Mouse (Mus musculus) embryonic facial prominence, embryonic 13.5 days (tissue): ENCODE data around the gene Sh3pxd2a. TPM values are rescaled to one million over a fixed set of nuclear protein-coding genes. Genes with fewer than 3 reads are reported as not detected.

Source experiments
- ATAC-seq: fragments of 200-750 bp; cut with Nextera tagmentation; 2 replicates; pipeline ENCODE4 v1.8.0; 2017; ENCODE audit warnings: low read depth; ENCODE audit not compliant: insufficient number of reproducible peaks, insufficient read depth, low FRiP score, low TSS enrichment
- H3K27ac ChIP-seq: fragments of 300-500 bp; sonication (generic); 2 replicates; pipeline ENCODE4 v1.5.1; 2015; ENCODE audit warnings: moderate library complexity, mild to moderate bottlenecking, inconsistent platforms
- H3K27me3 ChIP-seq: fragments of 300-500 bp; sonication (generic); 2 replicates; pipeline ENCODE4 v1.6.1; 2015; ENCODE audit warnings: mild to moderate bottlenecking, inconsistent platforms
- H3K36me3 ChIP-seq: fragments of 300-500 bp; sonication (generic); 2 replicates; pipeline ENCODE4 v1.6.1; 2015; ENCODE audit warnings: mild to moderate bottlenecking, inconsistent platforms
- H3K4me1 ChIP-seq: fragments of 300-500 bp; sonication (generic); 2 replicates; pipeline ENCODE4 v1.6.1; 2015; ENCODE audit warnings: inconsistent platforms
- H3K4me2 ChIP-seq: fragments of 300-500 bp; sonication (generic); 2 replicates; pipeline ENCODE4 v1.6.1; 2015; ENCODE audit warnings: moderate library complexity, mild to moderate bottlenecking, inconsistent platforms
- H3K4me3 ChIP-seq: fragments of 300-500 bp; sonication (generic); 2 replicates; pipeline ENCODE4 v1.5.1; 2015; ENCODE audit warnings: mild to moderate bottlenecking, inconsistent platforms
- H3K9ac ChIP-seq: fragments of 300-500 bp; sonication (generic); 2 replicates; pipeline ENCODE4 v1.6.1; 2015; ENCODE audit warnings: mild to moderate bottlenecking, inconsistent platforms
- H3K9me3 ChIP-seq: fragments of 300-500 bp; sonication (generic); 2 replicates; pipeline ENCODE4 v1.6.1; 2016; ENCODE audit warnings: inconsistent platforms
- WGBS: fragments of 180-500 bp; shearing (Covaris S2); methylation state at CpG from one replicate; pipeline ENCODE4 v1.1.7; 2015; ENCODE audit warnings: mixed read lengths; 5-methylcytosine and 5-hydroxymethylcytosine counted together
- polyA plus RNA-seq: library from polyadenylated mRNA; unstranded; fragments of >200 nt; fragmentation: Nextera tagmentation; extraction: Ambion mirVana; gene quantifications from 2 replicates; pipeline ENCODE4 v1.2.1, GENCODE M21; 2015

The Sh3pxd2a gene
- polyA plus RNA-seq = 9.4 and 10.0 TPM in 2 replicates

DNA sequence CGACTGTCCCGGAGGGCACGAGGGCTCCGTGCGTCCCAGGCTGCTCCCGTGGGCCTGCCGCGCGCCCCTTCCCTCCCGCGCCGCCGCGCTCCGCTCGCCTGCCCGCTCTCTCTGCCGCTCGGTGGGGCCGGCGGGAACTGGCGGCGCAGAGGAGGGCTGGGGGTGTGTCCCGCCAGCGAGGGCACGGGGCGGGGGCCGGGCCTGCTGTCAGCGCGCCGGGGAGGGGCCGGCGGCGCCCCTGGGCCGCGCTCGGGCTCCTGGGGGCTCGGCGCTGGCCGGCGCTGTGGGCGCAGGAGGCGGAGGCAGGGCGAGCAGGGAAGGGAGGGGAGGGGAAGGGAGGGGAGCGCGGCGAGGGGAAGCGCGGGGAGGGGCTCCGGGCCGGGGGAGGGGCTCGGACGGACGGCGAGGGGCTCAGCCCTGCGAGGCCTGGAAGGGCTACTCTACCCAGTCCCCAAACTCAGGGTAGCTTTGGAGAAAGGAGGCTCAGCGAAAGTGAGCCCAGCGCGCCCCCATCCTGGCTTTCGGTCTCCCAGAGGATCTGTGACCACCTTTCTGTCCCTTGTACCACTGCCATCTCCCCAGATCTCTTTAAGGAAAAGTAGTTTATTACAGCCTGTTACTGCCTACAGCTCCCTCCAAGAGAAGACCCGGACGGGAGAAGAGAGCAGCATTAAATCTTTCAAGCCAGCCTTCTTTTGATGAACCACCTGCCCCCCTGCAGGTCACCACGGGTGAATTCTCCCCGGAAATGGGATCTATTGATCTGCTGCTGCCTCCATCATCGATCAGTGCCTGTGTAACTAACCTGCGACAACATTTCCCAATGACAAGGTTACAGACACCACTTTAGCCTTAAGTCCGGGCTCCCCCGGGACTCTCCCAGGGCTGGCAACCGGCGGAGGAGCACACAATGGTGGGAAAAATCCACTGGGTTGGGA, at the start of gene Sh3pxd2a:
Sh3pxd2a (minus strand) TSS at position 98 of the 938 bp plus-strand sequence.
- no peaks in the 10 kb centered on the region for H3K9me3 ChIP-seq
- H3K9ac ChIP-seq = peak within 1 kb of the TSS; percentile 92
- H3K36me3 ChIP-seq = 0 out of 2 replicates have a peak, but pooled peaks cover 6% of the 10 kb centered on the region
- peak within 1 kb of the TSS; percentile 86 for H3K4me3 ChIP-seq
- H3K4me2 ChIP-seq = peak within 1 kb of the TSS; percentile 89
- H3K27ac ChIP-seq = peak within 1 kb of the TSS; percentile 91
- peak; percentile 92 for ATAC-seq
- 2% methylated on average over 46 of the region's 70 CpGs for WGBS
- H3K4me1 ChIP-seq = peaks cover 43% of the 10 kb centered on the region
- no peaks in the 10 kb centered on the region for H3K27me3 ChIP-seq

DNA sequence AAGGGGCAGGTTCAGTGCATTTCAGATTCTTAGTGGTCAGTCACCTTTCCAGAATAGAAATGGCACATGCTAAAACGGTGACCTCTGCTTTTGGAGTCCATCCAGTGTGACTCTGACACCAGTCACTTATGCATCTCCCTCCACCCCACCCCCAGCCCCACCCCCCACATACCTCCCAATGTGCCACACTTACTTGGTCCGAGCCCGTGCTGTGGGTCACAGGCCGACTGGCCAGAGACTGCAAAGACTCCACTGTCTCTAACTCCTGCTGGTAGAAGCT, 49.4 kb upstream of the Sh3pxd2a start:
- Histone ChIP-seq H3K9me3 (no peaks in the 10 kb centered on the region), H3K36me3 (peaks cover 61% of the 10 kb centered on the region), H3K4me2 (no peak overlapping the region), H3K4me1 (peaks cover 31% of the 10 kb centered on the region), H3K27ac (no peak overlapping the region), H3K27me3 (no peaks in the 10 kb centered on the region), H3K9ac (no peak overlapping the region), H3K4me3 (no peak overlapping the region)
- 74% methylated on average over 4 of the region's 4 CpGs for WGBS
- no peak for ATAC-seq

DNA sequence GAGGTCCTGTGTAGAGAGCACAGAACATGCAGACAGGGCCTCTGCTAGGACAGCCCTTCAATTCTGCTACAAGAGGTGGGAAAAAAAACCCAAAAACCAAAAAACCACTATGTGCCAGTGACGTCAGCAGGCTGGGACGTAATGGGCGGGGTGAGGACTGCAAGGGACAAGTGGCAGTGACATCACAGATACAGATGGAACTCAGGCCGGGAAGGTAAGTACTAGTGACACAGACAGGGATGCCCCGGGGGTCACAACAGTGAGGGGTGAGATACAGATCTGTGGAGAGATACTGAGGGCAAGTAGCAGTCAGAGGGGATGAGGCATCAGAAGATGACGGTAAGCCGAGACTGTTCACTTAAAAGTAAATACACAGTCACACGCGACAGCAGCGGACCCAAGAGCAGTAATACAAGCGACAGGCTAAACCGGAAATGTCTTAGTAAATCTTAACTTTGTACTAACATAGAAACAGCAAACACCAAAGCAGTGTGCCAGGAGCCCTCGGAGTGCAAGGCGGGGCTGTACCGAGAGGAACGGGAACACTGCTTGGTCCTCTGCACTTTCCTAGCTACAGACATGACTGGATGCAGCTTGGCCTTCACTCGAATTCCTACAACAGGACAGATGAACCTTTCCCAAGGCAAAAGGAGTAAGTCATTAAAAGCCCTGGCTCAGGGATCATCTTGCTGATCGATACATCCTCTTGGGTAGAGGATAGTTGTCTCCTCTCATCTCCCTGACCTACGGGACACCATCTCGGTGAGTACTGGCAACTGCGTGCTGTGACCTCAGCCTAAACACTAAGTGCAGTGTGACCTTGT, 48.8 kb upstream of the Sh3pxd2a start:
- Histone ChIP-seq H3K36me3 (peaks cover 56% of the 10 kb centered on the region), H3K4me1 (peaks cover 36% of the 10 kb centered on the region), H3K4me3 (no peak overlapping the region), H3K4me2 (no peak overlapping the region), H3K27me3 (no peaks in the 10 kb centered on the region), H3K9me3 (no peaks in the 10 kb centered on the region), H3K9ac (no peak overlapping the region), H3K27ac (no peak overlapping the region)
- 78% methylated on average over 21 of the region's 21 CpGs for WGBS
- ATAC-seq = no peak

DNA sequence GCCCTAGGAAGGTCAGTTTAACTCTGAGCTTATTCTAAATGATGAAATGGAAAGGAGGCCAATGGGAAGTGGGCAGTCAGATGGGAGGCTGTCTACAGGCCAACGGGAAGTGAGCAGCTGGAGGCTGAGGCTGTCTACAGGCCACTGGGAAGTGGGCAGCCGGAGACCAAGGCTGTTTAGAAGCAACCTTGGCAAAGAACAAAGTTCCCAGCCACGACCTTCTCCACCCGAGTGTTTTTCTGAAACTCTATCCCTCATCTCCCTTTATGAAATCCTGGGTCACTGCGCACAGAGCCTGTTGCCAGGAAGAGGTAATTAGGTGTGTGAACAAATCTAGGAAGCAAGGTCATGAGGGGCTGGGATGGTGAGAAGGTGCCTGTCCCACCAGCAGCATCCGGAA, 47.8 kb upstream of the Sh3pxd2a start:
- no peak overlapping the region for H3K27ac ChIP-seq
- no peak overlapping the region for H3K4me3 ChIP-seq
- H3K36me3 ChIP-seq = peaks cover 52% of the 10 kb centered on the region
- peaks cover 43% of the 10 kb centered on the region for H3K4me1 ChIP-seq
- no peak for ATAC-seq
- 50% methylated on average over 6 of the region's 6 CpGs for WGBS
- no peak overlapping the region for H3K9ac ChIP-seq
- H3K27me3 ChIP-seq = no peaks in the 10 kb centered on the region
- H3K4me2 ChIP-seq = no peak overlapping the region
- H3K9me3 ChIP-seq = no peaks in the 10 kb centered on the region

DNA sequence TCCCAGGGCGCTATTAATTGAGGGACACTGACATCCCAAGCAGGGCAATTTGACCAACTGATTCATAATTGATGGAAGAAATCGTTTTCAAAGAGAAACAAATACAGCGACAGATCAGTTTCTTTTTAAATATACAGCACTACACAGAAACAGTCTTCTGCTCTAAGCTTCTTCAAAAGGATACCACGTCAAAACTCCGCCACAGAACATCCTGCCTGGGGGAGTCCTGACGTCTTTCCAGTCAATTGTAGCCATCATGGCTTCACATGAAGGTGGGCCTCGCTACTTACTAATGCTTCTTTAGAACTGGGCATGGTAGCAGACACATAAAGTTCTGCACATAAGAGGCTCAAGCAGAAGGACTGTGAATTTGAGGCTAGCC, 47.1 kb upstream of the Sh3pxd2a start:
- no peaks in the 10 kb centered on the region for H3K27me3 ChIP-seq
- H3K9ac ChIP-seq = peak overlapping the region; percentile 54; the same call in 1 of the 2 replicates
- no peak for ATAC-seq
- 45% methylated on average over 7 of the region's 7 CpGs for WGBS
- H3K9me3 ChIP-seq = no peaks in the 10 kb centered on the region
- no peak overlapping the region for H3K4me3 ChIP-seq
- H3K36me3 ChIP-seq = peaks cover 48% of the 10 kb centered on the region
- H3K27ac ChIP-seq = peak overlapping the region; percentile 69; the same call in 1 of the 2 replicates
- H3K4me1 ChIP-seq = peaks cover 43% of the 10 kb centered on the region
- no peak overlapping the region for H3K4me2 ChIP-seq

DNA sequence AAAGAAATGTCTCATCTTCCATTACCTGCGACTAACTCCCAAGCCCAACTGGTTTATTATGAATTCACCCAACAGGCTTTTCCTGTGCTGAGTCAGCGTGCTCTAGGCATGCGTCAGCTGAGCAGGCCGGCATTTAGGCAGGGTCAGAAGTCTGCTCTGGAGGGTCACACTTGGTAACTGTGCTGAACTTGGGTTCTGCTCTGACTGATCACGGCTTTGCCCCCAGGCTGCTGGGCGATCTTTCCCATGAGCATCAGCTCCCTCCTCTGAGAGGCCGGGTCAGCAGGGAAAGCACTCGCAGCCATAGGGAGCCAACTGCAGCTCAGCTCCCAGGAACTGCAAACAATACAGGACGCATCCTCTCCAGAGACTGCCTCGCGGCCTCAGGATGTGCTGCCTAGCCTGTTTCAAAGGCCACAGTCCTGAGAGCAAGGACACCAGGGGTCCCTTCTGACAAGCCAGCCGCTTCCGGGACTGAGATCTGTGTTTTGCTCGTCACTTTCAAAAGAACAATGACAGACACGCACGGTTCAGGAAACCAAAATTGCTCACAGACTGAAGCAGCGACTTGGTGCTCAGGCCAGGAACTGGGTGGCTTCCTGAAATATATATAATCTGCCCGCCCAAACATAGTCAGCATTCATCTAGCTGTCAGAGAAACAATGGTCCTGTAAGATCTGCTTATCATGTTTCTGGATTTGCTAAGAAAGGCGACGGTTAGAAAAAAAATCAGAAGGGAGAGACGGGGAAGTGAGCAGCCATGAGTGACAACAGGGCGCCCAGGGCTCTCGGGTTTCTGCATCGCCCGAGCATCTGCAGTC, 46.5 kb upstream of the Sh3pxd2a start:
- 19% methylated on average over 25 of the region's 25 CpGs for WGBS
- Histone ChIP-seq H3K4me3 (no peak overlapping the region), H3K4me1 (peaks cover 43% of the 10 kb centered on the region), H3K27ac (peak overlapping the region; percentile 69), H3K36me3 (peaks cover 46% of the 10 kb centered on the region), H3K9me3 (no peaks in the 10 kb centered on the region), H3K9ac (peak overlapping the region; percentile 54; the same call in 1 of the 2 replicates), H3K27me3 (no peaks in the 10 kb centered on the region), H3K4me2 (peak overlapping the region; percentile 34)
- ATAC-seq = no peak

DNA sequence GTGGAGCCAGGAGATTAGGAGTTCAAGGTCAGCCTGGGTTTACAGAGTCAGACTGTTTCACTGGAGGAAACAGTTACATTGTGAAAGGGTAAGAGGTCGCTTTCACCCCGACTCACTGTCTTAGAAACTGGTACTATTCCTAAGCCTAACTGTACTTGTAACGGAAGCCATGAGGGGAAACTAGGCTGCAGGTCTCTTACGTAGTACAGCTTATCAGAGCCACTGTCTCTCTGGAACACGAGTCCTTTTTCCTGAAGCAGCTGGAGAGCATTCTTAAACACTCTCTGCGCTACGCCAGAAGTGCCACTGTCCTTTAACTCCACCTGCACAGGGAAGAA, 45.9 kb upstream of the Sh3pxd2a start:
- Histone ChIP-seq H3K9ac (no peak overlapping the region), H3K9me3 (no peaks in the 10 kb centered on the region), H3K27me3 (no peaks in the 10 kb centered on the region), H3K4me1 (peaks cover 43% of the 10 kb centered on the region), H3K4me3 (no peak overlapping the region), H3K4me2 (no peak overlapping the region), H3K36me3 (peaks cover 45% of the 10 kb centered on the region), H3K27ac (peak overlapping the region; percentile 69; the same call in 1 of the 2 replicates)
- no peak for ATAC-seq
- 75% methylated on average over 7 of the region's 7 CpGs for WGBS

DNA sequence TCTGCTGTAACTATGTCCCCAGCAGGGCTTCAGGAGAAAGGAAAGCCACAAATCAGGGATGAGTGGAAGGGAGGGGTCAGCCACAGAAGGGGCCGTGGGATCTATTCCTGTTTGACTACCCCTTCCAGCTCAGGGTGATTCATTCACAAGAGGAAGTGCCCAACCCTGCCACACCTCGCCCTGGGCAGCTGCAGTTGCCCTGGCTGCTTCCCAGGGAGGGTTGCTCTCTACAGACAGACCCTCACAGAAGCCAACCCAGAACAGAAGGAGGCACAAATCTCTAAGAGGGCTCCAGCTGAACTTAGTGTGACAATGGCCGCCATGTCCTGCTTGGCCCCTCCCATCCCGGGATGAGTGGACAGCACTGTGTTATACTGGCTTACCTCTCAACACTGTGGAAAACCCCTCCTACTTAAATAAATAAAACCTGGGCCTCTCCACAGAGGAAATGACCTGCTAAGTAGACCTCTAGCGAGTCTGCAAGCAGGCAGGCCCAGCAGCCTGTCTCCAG, 44.6 kb upstream of the Sh3pxd2a start:
- no peak for ATAC-seq
- Histone ChIP-seq H3K36me3 (peaks cover 40% of the 10 kb centered on the region), H3K9ac (0 out of 2 replicates have a peak overlapping the region, but pooled peaks have one; percentile 40), H3K4me3 (no peak overlapping the region), H3K4me2 (no peak overlapping the region), H3K27ac (peak overlapping the region; percentile 64), H3K27me3 (no peaks in the 10 kb centered on the region), H3K4me1 (peaks cover 43% of the 10 kb centered on the region), H3K9me3 (no peaks in the 10 kb centered on the region)
- WGBS = 73% methylated on average over 5 of the region's 5 CpGs

DNA sequence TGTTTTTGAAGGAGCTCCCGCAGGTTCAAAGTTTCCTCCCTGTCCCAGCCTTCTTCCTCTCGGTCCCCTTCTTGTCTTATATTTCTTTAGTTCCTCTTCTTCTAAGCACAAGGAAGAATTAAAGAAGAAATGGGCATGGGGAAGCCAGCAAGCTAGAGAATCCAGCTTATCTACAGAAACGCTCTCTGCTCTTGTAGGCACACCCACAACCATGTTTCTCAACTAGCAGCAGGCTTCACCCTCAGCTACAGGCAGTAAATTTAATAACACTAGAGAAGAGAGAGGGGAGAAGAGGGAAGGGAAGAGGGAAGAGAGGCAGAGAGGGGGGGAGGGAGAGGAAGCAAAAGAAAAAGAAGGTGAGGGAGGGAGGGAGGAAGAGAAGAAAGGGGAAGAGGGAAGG, 44.0 kb upstream of the Sh3pxd2a start:
- ATAC-seq = no peak
- Histone ChIP-seq H3K36me3 (peaks cover 38% of the 10 kb centered on the region), H3K27ac (peak overlapping the region; percentile 64; the same call in 1 of the 2 replicates), H3K27me3 (no peaks in the 10 kb centered on the region), H3K4me1 (peaks cover 43% of the 10 kb centered on the region), H3K9me3 (no peaks in the 10 kb centered on the region), H3K9ac (0 out of 2 replicates have a peak overlapping the region, but pooled peaks have one; percentile 40), H3K4me3 (no peak overlapping the region), H3K4me2 (no peak overlapping the region)
- WGBS = 81% methylated on average over 3 of the region's 3 CpGs

DNA sequence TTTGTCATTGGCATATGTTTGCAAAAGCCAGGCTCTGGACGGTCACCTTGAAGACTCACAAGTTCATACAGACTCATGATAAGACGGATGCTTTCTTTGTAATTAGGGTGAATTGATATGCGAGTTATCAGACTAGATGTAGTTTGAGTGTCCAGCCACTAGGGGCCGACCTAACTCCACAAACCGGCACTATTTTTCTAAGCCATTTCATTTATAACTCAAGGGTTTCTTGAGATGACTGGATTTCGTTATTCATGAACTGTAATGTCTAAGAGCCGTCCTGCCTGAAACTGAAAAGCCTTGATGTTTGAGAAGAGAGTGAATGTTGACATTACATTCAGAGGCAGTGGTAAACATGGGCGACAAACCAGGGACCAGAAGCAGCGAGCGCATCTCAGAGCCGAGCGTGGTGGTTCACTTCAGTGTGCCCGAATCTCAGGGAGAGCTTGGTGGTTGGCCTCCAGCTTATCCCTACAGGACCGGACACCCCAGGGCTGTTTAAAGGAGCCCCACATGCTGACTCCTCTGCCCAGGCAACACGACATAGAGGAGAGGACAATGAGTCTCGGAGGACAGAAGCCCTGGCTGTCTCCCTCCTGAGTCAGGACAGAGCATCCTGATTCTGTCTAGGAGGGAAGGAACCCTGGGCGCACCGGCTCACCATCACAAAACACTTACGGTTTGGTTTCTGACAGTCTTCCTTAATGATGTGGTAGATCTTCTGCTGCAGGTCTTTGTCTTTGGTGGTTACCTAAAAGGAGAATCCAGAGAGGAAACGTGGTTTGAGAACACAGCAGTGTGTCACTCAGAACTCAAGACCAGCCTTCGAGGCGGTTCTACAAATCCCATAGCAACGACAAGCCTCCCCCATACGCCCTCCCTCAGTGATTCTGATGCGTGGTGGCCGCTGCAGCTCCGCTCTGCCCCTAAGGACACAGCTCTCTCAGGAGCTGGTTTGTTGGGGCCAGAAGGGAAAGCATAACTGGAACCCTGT, 43.2 kb upstream of the Sh3pxd2a start:
- Histone ChIP-seq H3K4me2 (no peak overlapping the region), H3K36me3 (peaks cover 42% of the 10 kb centered on the region), H3K4me3 (no peak overlapping the region), H3K27ac (peak overlapping the region; percentile 64; the same call in 1 of the 2 replicates), H3K27me3 (no peaks in the 10 kb centered on the region), H3K4me1 (peaks cover 43% of the 10 kb centered on the region), H3K9me3 (no peaks in the 10 kb centered on the region), H3K9ac (0 out of 2 replicates have a peak overlapping the region, but pooled peaks have one; percentile 40)
- ATAC-seq = no peak
- 52% methylated on average over 27 of the region's 27 CpGs for WGBS
